In the genomic region with DNA sequence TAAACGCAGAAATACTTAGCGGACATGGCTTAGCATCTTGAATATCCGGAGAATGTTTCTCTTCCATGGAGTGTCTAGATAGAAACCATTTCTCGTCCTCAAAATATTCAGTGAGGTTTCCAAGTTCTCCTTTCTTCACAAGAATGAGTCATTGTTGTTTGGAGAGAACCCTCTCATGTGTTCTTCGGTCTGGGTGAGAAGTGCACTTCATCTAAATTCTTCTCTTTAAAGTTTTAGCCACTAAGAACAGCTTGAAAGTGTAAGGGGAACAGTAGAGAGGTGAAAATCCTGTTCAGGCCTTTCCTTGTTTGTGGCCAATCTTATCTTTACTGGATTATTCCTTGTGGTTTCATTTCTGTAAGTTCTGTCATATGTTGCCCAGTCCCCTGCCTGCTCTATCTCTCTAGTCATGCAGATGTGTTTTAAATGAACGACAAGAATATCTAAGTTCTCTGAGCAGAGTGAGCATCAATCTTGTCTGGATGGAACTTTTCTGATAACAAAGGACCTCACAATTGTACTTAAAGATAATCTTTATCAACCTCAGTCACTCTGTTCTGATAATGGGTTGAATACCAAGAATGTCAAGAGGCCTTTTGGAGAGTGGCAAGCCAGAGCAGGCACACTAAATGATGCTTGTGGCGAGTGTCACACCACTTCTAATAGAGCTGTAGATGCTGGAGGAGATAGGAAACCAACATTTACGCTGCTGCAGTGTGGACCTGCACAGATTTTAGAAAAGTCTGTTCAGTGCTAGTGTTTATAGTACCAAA, we compare ENCODE assay signal across 21 mouse cellular contexts.
A peak's percentile ranks its signal among the peaks of the same experiment; 100 is the strongest.
DNase-seq lines count a peak whose midpoint lies in the region; ATAC-seq and TF ChIP-seq lines count a peak whose summit lies in the region.
"Had no signal": no experiment of that assay in that cellular context is flagged by ENCODE, and none has a peak within 500 bp of the region (broad histone marks: within the 10 kb centered on the region; RNA-seq: fewer than 3 reads in every experiment).

No protein-coding gene starts in this region.

- no peak for TF ChIP-seq POLR2A in embryonic fibroblast, embryonic 13.5 days (IDR thresholded peaks at IDR 0.05; ENCODE audit: low read depth, low read length)

- H3K9ac ChIP-seq in heart, embryonic 12.5 days = no peak overlapping the region
- H3K9ac ChIP-seq: forebrain, postnatal 0 days; hindbrain, embryonic 13.5 days; intestine, embryonic 15.5 days; midbrain, embryonic 12.5 days had no signal

- no peaks in the 10 kb centered on the region for H3K9me3 ChIP-seq in heart, embryonic 12.5 days (replicated peaks)
- no peaks in the 10 kb centered on the region for H3K9me3 ChIP-seq in G1E (replicated peaks)
- H3K9me3 ChIP-seq: embryonic facial prominence, embryonic 10.5 days; hindbrain, embryonic 13.5 days; intestine, embryonic 15.5 days; midbrain, embryonic 12.5 days had no signal

- H3K27me3 ChIP-seq in heart, embryonic 12.5 days (replicated peaks) = no peaks in the 10 kb centered on the region
- H3K27me3 ChIP-seq in G1E (ENCODE audit: insufficient read depth, low read length) = no peaks in the 10 kb centered on the region
- H3K27me3 ChIP-seq: hindbrain, embryonic 13.5 days; intestine, embryonic 15.5 days; midbrain, embryonic 12.5 days had no signal

- TF ChIP-seq CTCF in G1E (IDR thresholded peaks at IDR 0.05; ENCODE audit: low read depth, low read length) = no peak
- no peak for TF ChIP-seq CTCF in embryonic fibroblast, embryonic 13.5 days (IDR thresholded peaks at IDR 0.05; ENCODE audit: borderline replicate concordance, insufficient read depth, low read length)

- H3K36me3 ChIP-seq in heart, embryonic 12.5 days = no peaks in the 10 kb centered on the region
- H3K36me3 ChIP-seq in G1E (replicated peaks) = no peaks in the 10 kb centered on the region
- H3K36me3 ChIP-seq: embryonic facial prominence, embryonic 10.5 days; hindbrain, embryonic 13.5 days; intestine, embryonic 15.5 days; midbrain, embryonic 12.5 days had no signal

- peak overlapping the region; percentile 31; the same call in 1 of the 2 replicates for H3K4me2 ChIP-seq in heart, embryonic 12.5 days
- H3K4me2 ChIP-seq: hindbrain, embryonic 13.5 days; intestine, embryonic 15.5 days; midbrain, embryonic 12.5 days had no signal

- 40% methylated on average over 8 of the region's 8 CpGs for WGBS in heart, embryonic 12.5 days

- peaks cover 8% of the 10 kb centered on the region for H3K4me1 ChIP-seq in heart, embryonic 12.5 days (replicated peaks)
- H3K4me1 ChIP-seq in G1E (ENCODE audit: insufficient read depth, low read depth, low read length) = no peaks in the 10 kb centered on the region
- H3K4me1 ChIP-seq in embryonic fibroblast, embryonic 13.5 days (ENCODE audit: control insufficient read depth, insufficient read depth, low read length) = no peaks in the 10 kb centered on the region
- H3K4me1 ChIP-seq: embryonic facial prominence, embryonic 10.5 days; hindbrain, embryonic 13.5 days; intestine, embryonic 15.5 days; midbrain, embryonic 12.5 days had no signal

- ATAC-seq in heart, embryonic 12.5 days (ENCODE audit: insufficient number of reproducible peaks, low FRiP score) = no peak
- peak; percentile 8 for ATAC-seq in G1E (ENCODE audit: extremely low read depth, insufficient number of reproducible peaks, low FRiP score, poor library complexity, severe bottlenecking)
- no peak for ATAC-seq in megakaryocyte progenitor cell, adult 5-6 weeks (replicated peaks; ENCODE audit: poor library complexity)
- ATAC-seq: forebrain, postnatal 0 days; intestine, embryonic 15.5 days had no signal

- 0 out of 2 replicates have a peak overlapping the region, but pooled peaks have one; percentile 23 for H3K27ac ChIP-seq in heart, embryonic 12.5 days (ENCODE audit: poor library complexity, severe bottlenecking)
- peak overlapping the region; percentile 49; the same call in 1 of the 2 replicates for H3K27ac ChIP-seq in embryonic fibroblast, embryonic 13.5 days (ENCODE audit: insufficient read depth, low read length)
- H3K27ac ChIP-seq: embryonic facial prominence, embryonic 10.5 days; heart, adult 2 months; hindbrain, embryonic 13.5 days; intestine, embryonic 15.5 days; midbrain, embryonic 12.5 days had no signal

- intact Hi-C loops in heart, postnatal 14 days (cut with DNase I) = no loop called here

- no peak for DNase-seq in heart, postnatal 14 days
- no peak for DNase-seq in G1E (ENCODE audit: low spot score)
- peak; percentile 65 for DNase-seq in lung, postnatal 25 days (ENCODE audit: low spot score)
- DNase-seq in neural tube, embryonic 10.5 days (ENCODE audit: extremely low spot score, low spot score) = no peak
- DNase-seq: adrenal gland, postnatal 10 days; cerebellum, adult 18-20 months; cerebellum, postnatal 36 days; forebrain, postnatal 0 days; gastrocnemius, postnatal 10 days; heart, adult 2 months; left cerebral cortex, postnatal 4 days; spleen, adult 18-20 months; thymus, adult 18-20 months had no signal

- no peak overlapping the region for H3K4me3 ChIP-seq in heart, embryonic 12.5 days
- no peak overlapping the region for H3K4me3 ChIP-seq in G1E (ENCODE audit: low read depth, low read length)
- no peak overlapping the region for H3K4me3 ChIP-seq in embryonic fibroblast, embryonic 13.5 days (ENCODE audit: insufficient read depth, low read length)
- H3K4me3 ChIP-seq: embryonic facial prominence, embryonic 10.5 days; erythroblast, embryonic 14.5 days; heart, adult 2 months; hindbrain, embryonic 13.5 days; intestine, embryonic 15.5 days; midbrain, embryonic 12.5 days had no signal
